Mouse (Mus musculus): ENCODE results near the gene Gskip. TPM values are rescaled to one million over a fixed set of nuclear protein-coding genes. Genes with fewer than 3 reads are reported as not detected.

The Gskip gene
- total RNA-seq, 4 experiments from 2014 or later, result 22.9 to 27.2 (median 26.3) TPM

GRCm38 (mm10) chr12:105721452-105722132 is 37.0 kb downstream of the Gskip start:
- no peak for DNase-seq (ENCODE audit: low spot score in 2 of 2)

- no peak for DNase-seq (ENCODE audit: low spot score in 2 of 2)
Measured at GRCm38 (mm10) chr12:105722657-105723056, 38.0 kb downstream of the Gskip start.

GRCm38 (mm10) chr12:105724616-105725015 is 40.0 kb downstream of the Gskip start:
- DNase-seq (ENCODE audit: low spot score in 2 of 2), result no peak

GRCm38 (mm10) chr12:105725736-105726135 is 41.1 kb downstream of the Gskip start:
- DNase-seq (ENCODE audit: low spot score in 2 of 2), result no peak

GRCm38 (mm10) chr12:105727268-105727667 is 42.6 kb downstream of the Gskip start:
- DNase-seq (ENCODE audit: low spot score in 2 of 2), result no peak

GRCm38 (mm10) chr12:105727964-105728363 is 43.3 kb downstream of the Gskip start:
- DNase-seq (ENCODE audit: low spot score in 2 of 2), result peak in 1 of 2 experiments; percentile 18

- no peak for DNase-seq (ENCODE audit: low spot score in 2 of 2)
Measured at GRCm38 (mm10) chr12:105730851-105731460, 46.3 kb downstream of the Gskip start.

- no peak for DNase-seq (ENCODE audit: low spot score in 2 of 2)
Measured at GRCm38 (mm10) chr12:105733370-105734159, 48.9 kb downstream of the Gskip start.

- no peak for DNase-seq (ENCODE audit: low spot score in 2 of 2)
Measured at GRCm38 (mm10) chr12:105735226-105735888, 50.7 kb downstream of the Gskip start.

- DNase-seq (ENCODE audit: low spot score in 2 of 2), result no peak
Measured at GRCm38 (mm10) chr12:105735889-105736251, 51.2 kb downstream of the Gskip start.

- no peak for DNase-seq (ENCODE audit: low spot score in 2 of 2)
Measured at GRCm38 (mm10) chr12:105738316-105739096, 53.9 kb downstream of the Gskip start.

- DNase-seq (ENCODE audit: low spot score in 2 of 2), result no peak
Measured at GRCm38 (mm10) chr12:105739656-105740055, 55.0 kb downstream of the Gskip start.

GRCm38 (mm10) chr12:105748114-105748513 is 63.5 kb downstream of the Gskip start:
- DNase-seq (ENCODE audit: low spot score in 2 of 2), result no peak

Other genes with a start within 250 kb of the Gskip start
- gene D430019H16Rik, start 231.0 kb upstream of the Gskip start, total RNA-seq (2022), result 100 to 1,000 TPM in 2 of 4 experiments, 10 to 100 TPM in 2; 90.0 to 116 (median 99.9) TPM
- gene Bdkrb2, start 121.6 kb upstream of the Gskip start, total RNA-seq (2022), result 1 to 10 TPM in 2 of 4 experiments, under 1 TPM in 2; 0.68 to 1.3 (median 1.0) TPM
- under 1 TPM in 3 of 4 experiments, not detected in 1; 0.35 to 0.45 (median 0.37) TPM for gene Bdkrb1, start 81.7 kb upstream of the Gskip start, total RNA-seq (2022)
- 10 to 100 TPM; 43.1 to 56.3 (median 47.8) TPM for gene Atg2b, start 382 bp downstream of the Gskip start, total RNA-seq (2022)
- 1 to 10 TPM; 1.4 to 2.6 (median 1.8) TPM for gene Ak7, start 21.1 kb downstream of the Gskip start, total RNA-seq (2022)
- 100 to 1,000 TPM; 136 to 186 (median 159) TPM for gene Papola, start 99.9 kb downstream of the Gskip start, total RNA-seq (2022)